Mouse (Mus musculus) heart, adult 11 months (tissue): Measurements from ENCODE around the gene H2al1m.
"Not testable (repeated sequence)": the region's sequence is repeated elsewhere in the genome, so short reads cannot be mapped to it uniquely, and the experiment has no call there.

Experiments used
- DNase-seq: peaks from one replicate; pipeline ENCODE4 v3.0.0; 2022

H2al1m gene

DNA sequence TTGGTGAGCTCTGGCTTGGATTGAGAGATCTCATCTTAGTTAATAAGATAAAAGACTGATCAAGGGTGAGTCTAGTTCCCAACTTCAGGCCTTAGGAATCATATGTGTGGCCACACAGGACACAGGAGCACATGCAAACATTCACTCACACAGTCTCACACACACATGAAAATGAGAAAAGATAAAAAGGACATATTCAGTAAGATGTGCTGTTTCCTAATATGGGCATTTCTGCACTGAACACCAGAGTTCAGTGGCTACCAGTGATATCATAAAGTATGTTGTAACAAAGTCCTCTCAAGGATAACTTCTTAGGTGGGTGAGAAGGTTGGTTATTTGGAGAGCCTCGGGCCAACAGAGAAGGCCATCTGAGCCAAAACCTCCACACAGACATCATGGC lies at the start of gene H2al1m:
Gene H2al1m, plus strand, starts transcription at position 301 of the 400 bp plus-strand sequence.
- not testable (repeated sequence) for DNase-seq

DNA sequence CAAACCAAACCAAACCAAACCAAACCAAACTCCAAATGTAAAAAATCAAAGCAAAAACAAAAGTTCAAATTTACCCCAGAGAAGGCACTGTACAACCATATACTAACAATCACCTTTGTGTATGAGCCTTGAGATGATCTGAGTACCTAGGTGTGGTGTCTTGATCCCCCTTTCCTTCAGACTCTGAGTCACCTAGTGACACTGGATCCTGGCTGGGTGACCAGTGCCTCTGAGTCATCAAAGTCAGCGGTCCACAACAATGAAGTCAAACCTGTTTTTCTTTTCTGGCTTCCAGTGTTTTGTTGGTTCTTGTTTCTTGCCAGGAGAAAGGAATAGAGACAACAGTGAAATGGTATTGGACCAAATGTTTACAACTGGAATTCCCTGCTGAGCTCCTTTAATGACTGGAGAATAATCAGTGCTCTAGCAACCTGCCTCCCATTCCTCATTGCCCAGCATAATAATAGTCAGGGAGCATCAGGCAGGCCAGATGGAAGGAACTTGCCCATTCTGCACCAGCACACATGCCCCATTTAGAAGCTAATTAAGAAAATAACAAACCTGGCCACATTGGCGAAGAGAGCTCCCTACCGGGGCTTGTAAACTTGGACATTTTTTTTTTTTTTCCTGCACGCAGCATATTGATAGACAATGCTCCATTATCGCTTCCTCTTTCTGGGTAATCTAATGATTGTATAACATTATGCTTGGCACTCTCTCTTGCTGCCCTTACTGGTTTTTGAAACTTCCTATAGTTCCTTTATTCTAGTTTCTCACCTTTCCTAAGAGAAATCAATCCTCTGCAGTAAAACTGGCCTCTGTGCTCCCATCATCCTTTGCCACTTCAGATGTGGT lies 42.6 kb upstream of the H2al1m start:
- DNase-seq = no peak

DNA sequence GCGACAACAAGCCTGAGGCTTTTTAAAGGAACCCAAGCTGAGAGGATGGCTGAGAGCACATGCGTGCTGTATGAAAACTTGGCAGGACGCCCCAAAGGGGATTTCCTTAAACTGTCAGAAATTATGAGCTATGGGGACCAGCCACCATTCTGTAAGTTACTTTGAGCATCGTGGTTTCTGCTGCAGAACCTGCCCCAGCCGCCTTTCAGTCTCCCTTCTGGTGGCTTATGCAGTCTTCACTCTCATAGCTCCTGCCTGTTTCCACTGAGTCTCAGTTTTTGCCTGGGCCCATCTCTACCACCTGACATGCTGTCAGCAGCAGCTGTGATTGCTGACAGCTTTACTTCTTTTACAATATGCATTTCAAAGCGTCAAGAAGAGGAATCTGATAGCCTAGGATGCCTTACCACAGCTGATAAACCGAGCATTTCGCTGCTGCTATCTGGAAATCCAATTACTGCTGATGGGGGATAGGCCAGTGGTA lies 40.1 kb upstream of the H2al1m start:
- DNase-seq = no peak

DNA sequence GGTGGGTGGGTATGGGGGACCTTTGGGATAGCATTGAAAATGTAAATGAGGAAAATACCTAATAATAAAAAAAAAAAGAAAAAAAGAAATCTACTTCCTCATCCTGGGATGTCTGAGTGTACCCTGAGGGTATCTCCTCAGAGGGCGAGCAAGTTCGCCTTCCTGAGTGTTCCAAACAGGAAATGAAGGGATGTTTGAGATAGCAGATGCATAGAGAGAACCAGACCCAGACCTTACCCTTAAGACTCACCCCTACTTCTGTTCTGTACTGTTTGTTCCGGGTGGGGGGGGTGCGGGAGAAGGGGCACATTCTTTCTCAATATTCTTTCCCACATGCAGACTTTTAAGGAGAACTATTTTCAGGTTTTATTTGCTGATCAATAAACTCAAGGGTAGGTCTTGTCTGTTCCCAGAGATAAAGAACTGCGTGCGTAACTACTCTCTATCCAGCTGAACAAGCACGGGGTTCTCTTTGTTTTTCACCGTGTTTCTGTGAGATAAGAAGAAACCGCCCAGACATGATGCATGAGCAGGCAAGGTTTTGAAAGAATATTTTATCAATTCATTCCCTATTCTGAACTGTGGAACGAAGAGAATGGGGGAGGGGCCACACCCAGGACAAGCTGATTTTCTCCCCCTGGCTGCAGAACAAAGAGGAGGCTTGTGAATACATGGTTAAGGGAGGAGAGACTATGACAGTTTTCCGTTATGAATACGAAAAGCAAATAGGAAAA lies 38.8 kb upstream of the H2al1m start:
- no peak for DNase-seq

DNA sequence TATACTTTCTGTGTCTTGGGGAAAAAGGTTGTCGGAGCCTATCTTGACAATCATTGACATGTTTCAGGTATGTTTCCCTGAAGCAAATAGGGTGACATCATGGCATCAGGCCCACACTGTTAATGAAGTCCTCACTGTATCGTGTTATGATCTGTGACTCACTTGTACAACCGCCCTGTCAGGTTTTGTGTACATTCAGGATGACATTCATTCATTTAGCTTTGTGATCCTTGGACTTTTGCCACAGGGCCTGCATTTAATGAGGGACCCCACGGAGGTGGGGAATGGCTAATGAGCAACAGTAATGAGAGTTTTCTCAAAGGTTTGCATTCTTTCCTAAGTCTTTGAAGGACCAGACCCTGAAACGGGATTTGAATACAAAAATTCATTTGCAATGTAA lies 34.7 kb upstream of the H2al1m start:
- no peak for DNase-seq

DNA sequence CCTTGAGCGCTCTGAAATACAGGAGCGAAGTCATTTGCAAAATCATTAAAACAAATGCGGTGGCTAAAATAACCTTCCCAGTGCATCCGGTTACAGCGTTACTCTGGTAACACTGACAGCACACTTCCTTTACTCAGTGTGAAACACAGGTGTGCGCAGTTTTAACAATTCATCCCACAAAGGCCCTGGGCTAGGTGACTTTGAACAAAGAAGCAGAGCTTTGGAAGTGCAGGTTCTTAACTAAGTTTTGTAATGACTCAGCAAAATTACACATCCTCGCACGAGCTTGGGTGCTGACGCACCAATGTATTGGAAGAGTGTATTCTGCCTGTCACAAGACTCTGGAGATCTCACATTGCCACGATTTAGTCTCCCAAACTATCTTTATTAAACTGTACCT lies 29.6 kb upstream of the H2al1m start:
- DNase-seq = peak; percentile 13

DNA sequence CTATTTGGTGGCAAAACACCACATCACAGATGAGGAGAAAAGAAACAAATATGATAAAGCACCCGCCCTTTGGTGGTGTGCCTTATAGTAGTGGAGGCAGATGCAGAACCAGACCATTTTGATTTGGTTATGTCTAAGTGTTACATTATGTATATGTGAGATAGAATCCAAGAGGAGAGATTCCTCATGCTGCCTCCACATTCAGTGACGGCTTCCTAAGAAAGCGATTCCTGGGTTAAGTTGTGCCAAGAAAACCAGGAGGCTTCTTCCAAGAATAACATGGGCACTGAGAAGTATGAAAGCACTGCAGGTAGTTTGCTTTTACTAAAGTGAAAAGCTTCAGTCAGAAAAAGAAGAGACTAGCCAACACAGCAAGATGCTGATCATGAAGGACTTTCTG lies 28.7 kb upstream of the H2al1m start:
- DNase-seq = no peak

DNA sequence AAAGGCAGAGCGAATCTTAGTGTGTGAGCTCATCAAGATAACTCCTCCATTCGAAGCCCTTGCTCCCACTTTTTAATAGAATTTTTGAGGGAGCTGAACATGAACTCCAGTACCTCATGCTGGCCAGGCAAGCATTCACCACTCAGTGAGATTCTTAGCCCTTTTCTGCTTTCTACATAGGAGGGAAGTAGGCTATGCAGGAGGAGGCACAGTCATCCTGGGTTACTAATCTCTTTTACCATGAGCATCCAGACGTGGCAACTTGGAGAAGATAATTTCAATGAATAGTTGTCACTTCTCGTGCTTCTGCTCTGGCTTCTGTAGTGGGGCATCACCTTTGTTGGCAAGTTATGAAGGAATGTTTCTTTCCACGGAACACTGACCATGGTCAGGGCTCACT lies 26.8 kb upstream of the H2al1m start, which contains the start of gene Gm14862:
Gene Gm14862, minus strand, starts transcription at position 134 of the 400 bp plus-strand sequence.
- DNase-seq = no peak

DNA sequence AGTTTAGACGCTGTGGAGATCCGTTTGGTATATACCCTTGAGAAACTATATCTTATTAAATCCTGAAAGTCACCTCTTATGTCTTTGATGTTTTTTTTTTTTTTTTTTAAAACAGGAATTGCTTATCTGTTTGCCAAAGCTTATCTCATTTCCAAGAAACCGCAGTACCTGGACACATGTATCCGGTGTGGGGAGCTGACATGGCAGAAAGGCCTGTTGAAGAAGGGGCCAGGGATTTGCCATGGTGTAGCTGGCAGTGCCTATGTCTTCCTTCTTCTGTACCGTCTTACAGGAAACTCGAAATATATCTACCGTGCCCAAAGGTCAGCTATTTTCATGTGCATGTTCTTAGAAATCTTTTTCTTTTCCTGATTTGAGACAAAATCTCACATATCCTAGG lies 25.7 kb upstream of the H2al1m start:
- DNase-seq = no peak

DNA sequence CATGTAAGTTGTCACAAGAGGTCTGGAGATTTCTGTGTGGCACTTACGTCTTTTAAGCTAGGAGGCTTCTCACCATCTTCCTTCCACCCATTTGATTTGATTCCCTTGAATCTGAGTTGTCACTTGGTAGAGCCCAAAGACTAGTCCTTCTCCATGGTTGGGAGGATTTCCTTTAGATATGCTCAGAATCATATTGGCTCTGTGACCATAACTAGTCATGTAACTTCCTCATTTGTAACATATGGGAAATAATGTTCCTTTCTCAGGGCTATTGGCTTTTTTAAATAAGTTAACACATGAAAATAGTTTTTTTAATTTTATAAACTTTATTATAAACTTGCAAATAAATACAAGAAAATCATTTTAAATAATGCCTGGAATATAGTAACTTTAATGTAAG lies 24.3 kb upstream of the H2al1m start:
- DNase-seq = no peak

DNA sequence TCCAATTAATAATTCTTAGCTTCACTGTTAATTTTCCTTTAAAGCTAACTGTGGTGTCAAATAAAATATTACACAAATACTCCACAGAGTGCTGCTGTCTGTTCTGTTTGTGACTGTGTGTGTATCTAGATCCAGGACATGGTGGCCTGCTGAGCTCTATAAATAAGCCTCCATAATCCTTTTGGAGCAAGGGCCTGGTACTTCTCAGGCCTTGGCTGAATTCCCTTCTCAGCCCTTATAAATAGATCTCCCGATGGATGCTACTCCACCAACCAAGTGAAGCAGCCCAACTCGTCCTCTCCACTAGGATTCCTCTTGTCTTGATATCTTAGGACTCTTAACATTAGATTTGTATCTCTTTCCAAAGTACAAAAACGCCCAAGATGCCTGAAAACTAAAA lies 12.5 kb upstream of the H2al1m start:
- DNase-seq = peak; percentile 85

DNA sequence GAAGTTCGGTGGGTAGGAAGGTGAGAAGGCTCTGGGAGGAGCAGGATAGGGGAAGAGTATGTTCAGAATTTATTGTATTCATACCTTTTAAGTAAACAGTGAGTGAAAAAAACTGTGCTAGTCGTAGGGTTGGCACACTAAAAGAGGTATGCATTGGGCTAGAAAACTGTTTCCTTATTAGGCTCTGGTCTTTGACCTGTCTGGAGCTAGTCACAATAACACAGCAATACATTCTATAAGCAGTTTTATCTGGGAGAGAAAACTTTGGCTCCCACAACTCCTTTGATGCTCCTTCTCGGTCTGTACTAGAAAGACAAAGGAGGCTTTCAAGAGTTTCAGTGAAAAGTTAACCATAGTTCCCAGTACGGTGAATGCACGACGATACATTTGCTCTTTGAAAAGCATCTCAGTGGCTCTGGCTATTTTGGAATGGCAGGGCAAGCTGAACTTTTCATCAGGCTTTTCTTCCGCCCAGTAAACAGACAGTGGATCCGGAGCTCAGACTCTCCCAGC lies 11.6 kb upstream of the H2al1m start:
- no peak for DNase-seq

DNA sequence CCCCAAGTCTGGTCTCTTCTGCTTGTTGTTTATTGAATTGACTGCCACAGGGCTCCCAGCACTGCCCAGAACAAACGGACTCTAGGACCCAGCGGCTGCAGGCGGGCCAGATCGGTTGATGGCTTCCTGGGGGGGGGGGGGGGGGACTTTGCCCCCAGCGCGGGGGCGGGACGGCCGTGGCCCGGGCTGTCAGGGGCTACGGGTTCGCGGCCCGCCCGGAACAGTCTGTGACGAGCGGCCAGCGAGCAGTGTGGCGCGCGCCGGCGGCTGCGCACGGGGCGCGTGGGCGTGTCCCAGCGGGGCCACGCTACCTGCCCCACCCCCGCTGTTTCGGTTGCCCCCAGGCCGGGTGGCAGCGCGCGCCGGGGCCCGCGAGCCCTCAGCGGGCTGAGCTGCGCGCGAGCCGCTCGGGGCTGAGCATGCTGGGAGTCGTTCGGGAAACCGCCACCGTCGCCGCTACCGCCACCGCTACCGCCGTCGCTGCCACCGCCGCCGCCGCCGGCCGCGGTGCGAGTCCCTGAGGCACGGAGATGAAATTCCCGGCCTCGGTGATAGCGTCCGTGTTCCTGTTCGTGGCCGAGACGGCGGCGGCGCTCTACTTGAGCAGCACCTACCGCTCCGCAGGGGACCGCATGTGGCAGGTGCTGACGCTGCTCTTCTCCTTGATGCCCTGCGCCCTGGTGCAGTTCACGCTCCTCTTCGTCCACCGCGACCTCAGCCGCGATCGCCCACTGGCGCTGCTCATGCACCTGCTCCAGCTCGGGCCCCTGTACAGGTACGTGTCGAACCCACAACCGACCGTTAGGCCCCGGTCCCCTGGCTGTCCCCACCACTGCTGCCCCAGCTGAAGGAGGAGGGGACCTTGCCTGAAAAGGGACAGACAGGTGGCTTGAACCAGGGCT lies 10.9 kb upstream of the H2al1m start, which contains the start of gene Xk:
Gene Xk, plus strand, starts transcription at position 297 of the 902 bp plus-strand sequence.
- peak; percentile 95 for DNase-seq

DNA sequence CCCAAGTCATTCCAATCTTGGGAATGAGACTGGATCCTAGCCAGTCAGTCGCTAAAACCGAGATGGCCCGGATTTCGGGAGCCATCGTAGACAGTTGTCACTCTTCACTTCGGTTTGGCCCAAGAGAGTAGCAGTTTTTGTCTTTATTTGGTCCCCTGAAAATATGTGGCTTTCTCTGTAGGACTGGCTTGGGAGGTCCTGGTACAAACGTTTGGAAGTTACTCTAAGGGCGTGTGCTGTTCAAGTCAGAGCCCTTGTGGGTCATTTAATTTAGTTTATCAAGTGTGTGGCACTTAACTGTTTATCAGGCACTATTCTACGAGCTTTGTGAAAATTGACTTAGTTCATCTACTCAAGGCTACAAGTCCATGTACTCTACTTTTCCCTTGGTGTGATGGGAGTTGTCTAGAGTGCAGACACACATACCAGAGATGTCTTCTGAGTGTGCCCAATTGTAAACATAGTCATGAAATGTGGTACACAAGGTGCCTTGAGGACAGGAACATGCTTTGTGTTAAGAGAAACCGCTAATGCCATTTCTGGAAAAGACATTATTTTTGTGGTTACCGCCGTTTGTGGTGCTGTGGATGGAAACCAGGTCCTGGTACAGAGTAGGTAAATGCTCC lies 10.1 kb upstream of the H2al1m start:
- DNase-seq = no peak

DNA sequence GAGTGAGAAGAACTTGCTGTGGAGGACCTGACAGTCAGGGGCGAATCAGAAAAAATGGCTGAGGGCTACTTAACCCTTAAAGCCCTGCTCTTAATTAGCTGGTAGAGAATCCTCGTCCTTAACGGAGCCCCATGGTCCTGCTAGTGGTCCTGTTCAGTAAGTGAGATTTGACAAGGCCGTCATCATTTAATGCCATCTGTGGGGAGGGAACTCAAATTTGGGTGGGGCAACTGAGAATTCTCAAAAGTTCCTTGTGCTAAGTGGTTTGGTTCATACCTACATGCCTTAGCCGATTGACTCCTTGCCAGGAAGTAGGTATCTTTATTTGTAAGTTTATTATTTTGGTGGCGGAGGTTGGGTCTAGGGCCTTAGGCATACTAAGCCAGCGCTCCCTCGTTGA lies 9.2 kb upstream of the H2al1m start:
- DNase-seq = no peak

DNA sequence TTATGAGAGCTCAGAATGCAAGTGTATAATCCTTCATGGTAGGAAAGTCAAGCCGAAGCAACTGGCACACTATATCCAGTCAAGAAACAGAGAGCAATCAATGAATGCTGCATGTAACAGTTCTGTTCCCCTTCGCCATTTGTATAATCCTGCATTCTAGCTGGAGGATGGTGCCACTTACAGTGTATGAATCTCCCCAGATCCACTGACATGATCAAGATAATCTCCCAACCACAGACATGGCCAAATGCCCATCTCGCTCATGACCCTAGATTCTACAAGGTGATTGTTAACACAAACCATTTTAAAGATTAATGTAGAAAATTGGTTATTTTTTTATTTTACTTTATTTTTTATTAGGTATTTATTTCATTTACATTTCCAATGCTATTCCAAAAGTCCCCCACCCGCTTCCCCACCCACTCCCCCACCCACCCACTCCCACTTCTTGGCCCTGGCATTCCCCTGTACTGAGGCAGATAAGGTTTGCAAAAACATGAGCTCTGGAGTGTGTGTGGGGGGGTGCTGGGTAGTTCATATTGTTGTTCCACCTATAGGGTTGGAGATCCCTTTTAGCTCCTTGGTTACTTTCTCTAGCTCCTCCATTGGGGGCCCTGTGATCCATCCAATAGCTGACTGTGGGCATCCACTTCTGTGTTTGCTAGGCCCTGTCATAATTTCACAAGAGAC lies 9.7 kb downstream of the H2al1m start:
- DNase-seq = not testable (repeated sequence)

DNA sequence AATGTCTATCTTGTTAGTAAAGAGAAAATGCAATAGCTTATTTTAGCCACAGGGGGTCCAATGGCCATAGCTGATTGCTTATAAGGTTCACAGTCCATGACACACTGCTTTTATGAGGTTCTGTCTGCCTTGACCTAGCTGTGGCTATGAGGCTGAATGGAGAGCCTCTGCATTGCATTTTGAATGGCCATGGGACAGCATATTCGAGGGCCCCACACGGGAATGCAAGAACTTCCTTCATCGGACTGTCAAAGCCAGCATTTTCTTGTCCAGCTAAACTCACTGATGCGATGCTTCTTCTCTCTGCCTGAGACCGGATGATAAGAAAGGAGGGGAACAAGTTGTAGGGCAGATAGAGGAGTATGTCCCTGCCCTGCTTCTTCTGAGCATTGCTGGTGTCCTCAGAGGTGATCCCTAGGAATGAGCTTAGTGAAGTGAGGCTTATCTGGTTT lies 14.9 kb downstream of the H2al1m start:
- no peak for DNase-seq

DNA sequence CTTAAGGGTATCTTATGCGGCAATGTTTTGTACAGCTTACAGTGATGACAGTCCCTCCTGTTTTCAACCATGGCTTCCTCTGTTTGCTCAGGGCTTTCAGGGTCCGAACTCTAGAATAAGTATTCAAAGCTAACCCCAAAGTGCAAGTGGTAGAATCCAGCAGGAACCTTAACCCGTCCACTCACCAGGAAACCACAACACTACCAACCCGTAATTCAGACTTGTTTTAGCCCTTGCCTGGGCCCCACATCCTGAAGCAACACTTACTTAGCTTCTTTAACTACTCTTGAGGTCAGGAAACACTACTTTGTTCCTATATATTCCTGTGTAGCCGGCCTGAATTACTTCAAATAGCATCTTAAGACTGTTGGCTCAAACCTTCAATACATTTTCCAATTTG lies 19.2 kb downstream of the H2al1m start:
- no peak for DNase-seq

DNA sequence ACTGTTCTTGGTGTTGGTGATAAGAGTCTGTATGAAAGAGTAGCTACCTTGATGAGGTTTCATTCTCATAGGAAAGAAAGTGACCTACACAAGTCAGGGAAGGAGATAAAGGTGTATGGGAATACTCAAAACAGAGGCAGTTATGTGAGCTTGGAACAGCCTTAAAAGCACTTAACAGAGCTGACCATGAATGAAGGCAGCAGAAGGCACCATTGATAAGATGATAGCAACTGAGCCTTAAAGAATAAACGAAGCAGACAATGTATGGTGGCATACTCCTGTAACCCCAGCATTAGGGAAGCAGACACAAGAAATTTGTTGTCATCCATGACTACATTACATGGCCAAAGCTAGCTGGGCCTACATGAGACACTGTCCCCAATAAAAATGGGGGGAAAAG lies 19.9 kb downstream of the H2al1m start:
- no peak for DNase-seq

DNA sequence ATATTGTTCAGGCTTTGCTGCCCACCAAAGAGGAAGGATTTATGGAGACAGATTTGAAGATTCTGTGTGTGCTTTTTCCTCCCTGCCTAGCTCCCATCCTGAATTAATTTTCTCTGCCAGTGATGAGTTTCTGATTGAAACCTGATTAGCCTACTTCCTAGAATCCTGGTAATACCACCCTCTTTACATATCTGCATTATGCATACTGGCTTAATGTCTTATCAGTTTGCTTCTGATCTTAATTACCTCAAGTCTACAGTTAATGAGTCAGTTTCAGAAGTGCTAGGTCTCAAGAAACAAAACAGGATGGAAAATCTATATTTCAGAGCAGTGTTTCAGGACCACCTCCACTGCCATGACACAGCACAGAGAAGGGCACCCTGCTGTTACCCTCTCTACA lies 32.9 kb downstream of the H2al1m start:
- not testable (repeated sequence) for DNase-seq

DNA sequence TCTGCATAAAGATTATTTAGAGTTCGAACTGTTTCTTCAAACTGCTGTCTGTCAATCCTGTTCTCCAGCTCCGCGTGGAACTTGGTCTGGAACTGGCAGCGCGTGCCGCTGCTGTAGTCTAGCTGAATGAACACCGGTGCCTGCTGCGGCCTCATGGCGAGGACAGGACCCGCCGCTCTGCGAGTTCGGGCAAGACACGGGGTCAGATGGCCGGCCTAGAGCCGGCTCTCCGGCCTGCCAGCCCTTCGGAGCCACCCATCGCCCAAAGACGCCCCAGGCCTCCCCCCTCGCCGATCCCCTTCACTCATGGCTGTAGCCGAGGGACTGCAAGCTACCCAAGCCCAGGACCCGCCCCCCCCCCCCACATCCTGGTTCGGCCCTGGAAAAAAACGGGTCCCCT lies 44.4 kb downstream of the H2al1m start:
- not testable (repeated sequence) for DNase-seq
